Mouse (Mus musculus) hindbrain, embryonic 11.5 days (tissue): ENCODE results near the gene Enoph1. TPM values are rescaled to one million over a fixed set of nuclear protein-coding genes. Genes with fewer than 3 reads are reported as not detected.

ENCODE experiments used
- ATAC-seq: fragments of 200-750 bp; cut with Nextera tagmentation; 2 replicates; pipeline ENCODE4 v1.8.0; 2017; ENCODE audit warnings: mild to moderate bottlenecking, moderate TSS enrichment, moderate library complexity; ENCODE audit not compliant: low FRiP score
- DNase-seq: peaks from one replicate; pipeline ENCODE4 v3.0.0-alpha.2; 2015; ENCODE audit warnings: low spot score
- H3K27ac ChIP-seq: fragments of 300-500 bp; sonication (generic); 2 replicates; pipeline ENCODE4 v1.5.1; 2014; ENCODE audit warnings: mild to moderate bottlenecking, low read depth, low read length
- H3K27me3 ChIP-seq: fragments of 300-500 bp; sonication (generic); 2 replicates; pipeline ENCODE4 v1.6.1; 2014; ENCODE audit warnings: mild to moderate bottlenecking, low read length, moderate library complexity, mixed read lengths; ENCODE audit not compliant: control insufficient read depth, insufficient read depth
- H3K36me3 ChIP-seq: fragments of 300-500 bp; sonication (generic); 2 replicates; pipeline ENCODE4 v1.6.1; 2014; ENCODE audit warnings: mild to moderate bottlenecking, low read length, moderate library complexity, mixed read lengths; ENCODE audit not compliant: control insufficient read depth, insufficient read depth
- H3K4me1 ChIP-seq: fragments of 300-500 bp; sonication (generic); replicated peaks from 2 replicates; pipeline ENCODE4 v1.6.1; 2014; ENCODE audit warnings: low read length, mixed read lengths; ENCODE audit not compliant: control insufficient read depth, insufficient read depth
- H3K4me2 ChIP-seq: fragments of 300-500 bp; sonication (generic); replicated peaks from 2 replicates; pipeline ENCODE4 v1.6.1; 2014; ENCODE audit warnings: mild to moderate bottlenecking, low read depth, low read length
- H3K4me3 ChIP-seq: fragments of 300-500 bp; sonication (generic); 2 replicates; pipeline ENCODE4 v1.5.1; 2014; ENCODE audit warnings: low read depth, low read length
- H3K9ac ChIP-seq: fragments of 300-500 bp; sonication (generic); 2 replicates; pipeline ENCODE4 v1.6.1; 2014; ENCODE audit warnings: low read depth, low read length
- H3K9me3 ChIP-seq: fragments of 300-500 bp; sonication (generic); 2 replicates; pipeline ENCODE4 v1.6.1; 2016; ENCODE audit warnings: low read length; ENCODE audit not compliant: control insufficient read depth
- WGBS: fragments of 180-500 bp; shearing (Covaris S2); extraction: QIAGEN DNeasy Blood & Tissue Kit; methylation state at CpG from one replicate; pipeline ENCODE4 v1.1.7; 2014; 5-methylcytosine and 5-hydroxymethylcytosine counted together
- polyA plus RNA-seq: library from polyadenylated mRNA; unstranded; fragments of >200 nt; fragmentation: Nextera tagmentation; extraction: Ambion mirVana; gene quantifications from 2 replicates; pipeline ENCODE4 v1.2.1, GENCODE M21; 2014

Enoph1 gene
- polyA plus RNA-seq, 1 experiment from 2014 or later: 48.8 TPM

DNA sequence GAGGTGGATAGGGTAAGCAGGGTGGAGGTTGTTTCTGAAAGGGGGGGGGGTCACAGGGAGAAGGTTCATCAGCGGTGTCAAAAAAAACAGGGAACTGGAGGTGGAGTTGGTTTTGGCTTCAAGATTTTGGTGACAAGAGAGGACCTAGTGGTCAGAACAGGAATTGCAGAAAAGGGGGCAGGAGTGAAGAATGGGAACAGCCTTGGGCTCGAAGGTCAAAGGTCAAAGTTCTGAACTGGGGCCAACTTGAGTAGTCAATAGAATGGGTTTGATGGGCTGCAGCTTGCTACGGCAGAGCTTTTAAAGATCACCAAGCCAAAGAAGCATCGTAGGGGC lies 32.8 kb upstream of the Enoph1 start:
- Histone ChIP-seq H3K27ac (no peak overlapping the region), H3K27me3 (no peaks in the 10 kb centered on the region), H3K4me3 (no peak overlapping the region), H3K4me1 (no peaks in the 10 kb centered on the region), H3K4me2 (no peak overlapping the region), H3K9me3 (no peaks in the 10 kb centered on the region), H3K9ac (no peak overlapping the region), H3K36me3 (no peaks in the 10 kb centered on the region)
- 77% methylated on average over 4 of the region's 4 CpGs for WGBS
- DNase-seq (no peak), ATAC-seq (no peak)

DNA sequence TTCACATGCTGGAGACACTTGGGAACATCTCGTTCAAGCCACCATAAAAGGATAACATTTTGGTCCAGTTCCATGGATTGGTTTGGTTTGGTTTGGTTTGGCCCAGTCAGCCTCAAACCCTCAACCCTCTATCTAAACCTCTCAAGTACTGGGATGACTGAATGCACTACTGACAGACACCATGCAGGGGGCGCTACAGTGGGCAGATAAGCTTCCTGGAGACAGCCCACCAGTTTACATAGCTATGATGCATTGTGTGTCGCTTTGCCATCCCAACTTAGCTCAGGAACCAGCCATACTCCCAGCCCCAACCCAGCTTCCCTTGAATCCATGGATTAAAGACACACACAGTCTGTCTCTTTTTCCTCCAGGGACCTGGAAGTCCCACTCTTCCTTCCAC lies 31.3 kb upstream of the Enoph1 start:
- DNase-seq (no peak), ATAC-seq (no peak)
- H3K4me1 ChIP-seq: no peaks in the 10 kb centered on the region
- H3K9ac ChIP-seq: no peak overlapping the region
- no peak overlapping the region for H3K4me3 ChIP-seq
- H3K4me2 ChIP-seq: no peak overlapping the region
- no peak overlapping the region for H3K27ac ChIP-seq
- no peaks in the 10 kb centered on the region for H3K36me3 ChIP-seq
- WGBS: 55% methylated on average over 3 of the region's 3 CpGs
- H3K9me3 ChIP-seq: no peaks in the 10 kb centered on the region
- no peaks in the 10 kb centered on the region for H3K27me3 ChIP-seq

DNA sequence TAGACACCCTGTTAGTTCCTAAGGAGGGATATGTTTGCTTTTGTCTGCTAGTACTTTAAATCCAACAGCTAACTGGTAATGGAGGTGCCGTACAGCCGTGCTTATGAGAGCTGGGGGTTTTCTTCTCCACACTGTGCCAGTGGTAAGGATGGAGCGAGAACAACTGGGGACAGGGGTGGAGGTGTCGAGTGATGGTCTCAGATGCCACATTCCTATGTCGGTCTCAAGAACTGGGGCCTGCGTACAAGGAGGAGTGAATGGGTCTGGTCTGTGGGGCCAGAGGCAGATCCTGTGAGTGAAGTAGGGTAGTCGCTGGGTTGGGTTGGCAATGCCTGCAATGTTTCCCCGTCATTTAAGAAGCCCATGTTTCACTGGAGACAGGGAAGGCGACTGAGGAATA lies 27.2 kb upstream of the Enoph1 start:
- Histone ChIP-seq H3K27me3 (no peaks in the 10 kb centered on the region), H3K4me2 (no peak overlapping the region), H3K9ac (no peak overlapping the region), H3K9me3 (no peaks in the 10 kb centered on the region), H3K4me1 (no peaks in the 10 kb centered on the region), H3K36me3 (no peaks in the 10 kb centered on the region), H3K27ac (no peak overlapping the region), H3K4me3 (no peak overlapping the region)
- ATAC-seq (no peak), DNase-seq (no peak)
- WGBS: 86% methylated on average over 9 of the region's 9 CpGs

DNA sequence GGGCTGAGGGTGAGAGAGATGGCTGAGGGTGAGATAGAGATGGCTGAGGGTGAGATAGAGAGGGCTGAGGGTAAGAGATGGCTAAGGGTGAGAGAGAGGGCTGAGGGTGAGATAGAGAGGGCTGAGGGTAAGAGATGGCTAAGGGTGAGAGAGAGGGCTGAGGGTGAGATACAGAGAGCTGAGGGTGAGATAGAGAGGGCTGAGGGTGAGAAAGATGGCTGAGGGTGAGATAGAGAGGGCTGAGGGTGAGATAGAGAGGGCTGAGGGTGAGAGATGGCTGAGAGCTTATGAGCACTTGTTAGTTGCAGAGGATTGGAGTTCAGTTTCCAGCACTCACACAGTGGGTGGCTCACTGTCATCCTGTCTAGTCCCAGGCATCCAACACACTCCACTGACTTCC lies 19.7 kb upstream of the Enoph1 start:
- H3K9ac ChIP-seq: no peak overlapping the region
- no peak overlapping the region for H3K4me3 ChIP-seq
- no peaks in the 10 kb centered on the region for H3K4me1 ChIP-seq
- DNase-seq (no peak), ATAC-seq (no peak)
- no peaks in the 10 kb centered on the region for H3K9me3 ChIP-seq
- H3K27me3 ChIP-seq: no peaks in the 10 kb centered on the region
- no peaks in the 10 kb centered on the region for H3K36me3 ChIP-seq
- no peak overlapping the region for H3K4me2 ChIP-seq
- no peak overlapping the region for H3K27ac ChIP-seq

DNA sequence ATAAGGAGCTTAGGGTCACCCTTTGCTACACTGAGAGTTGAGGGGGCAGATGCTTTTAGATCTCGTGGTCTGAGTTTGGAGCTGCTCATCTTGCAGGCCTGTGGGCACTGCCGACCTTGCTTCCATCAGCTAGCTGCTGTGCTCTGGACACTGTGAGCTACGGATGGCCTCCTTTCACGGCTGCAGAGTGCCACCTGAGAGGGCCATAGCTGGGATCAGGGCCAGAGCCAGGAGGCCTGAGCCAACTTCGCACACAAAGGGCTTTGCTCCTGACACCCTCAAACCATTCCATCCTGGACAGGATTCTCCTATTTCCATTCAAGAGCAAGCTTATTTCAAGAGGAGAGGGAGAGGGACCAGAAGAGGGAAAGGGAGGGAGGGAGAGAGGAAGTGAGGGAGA lies 15.4 kb upstream of the Enoph1 start:
- DNase-seq (no peak), ATAC-seq (no peak)
- WGBS: 80% methylated on average over 5 of the region's 5 CpGs

DNA sequence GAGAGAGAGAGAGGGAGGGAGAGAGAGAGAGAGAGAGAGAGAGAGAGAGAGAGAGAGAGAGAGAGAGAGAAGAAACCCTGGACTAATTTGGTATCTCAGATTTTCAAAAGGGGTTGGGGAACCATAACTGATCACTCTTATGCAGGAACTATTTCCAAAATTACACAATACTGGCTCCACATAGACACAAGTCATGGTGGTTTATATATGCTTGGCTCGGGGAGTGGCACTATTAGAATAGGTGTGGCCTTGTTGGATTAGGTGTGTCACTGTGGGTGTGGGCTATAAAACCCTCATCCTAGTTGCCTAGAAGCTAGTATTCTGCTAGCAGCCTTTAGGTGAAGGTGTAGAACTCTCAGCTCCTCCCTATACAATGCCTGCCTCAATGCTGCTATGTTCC lies 14.9 kb upstream of the Enoph1 start:
- no peak overlapping the region for H3K4me2 ChIP-seq
- no peaks in the 10 kb centered on the region for H3K36me3 ChIP-seq
- H3K4me3 ChIP-seq: no peak overlapping the region
- H3K4me1 ChIP-seq: no peaks in the 10 kb centered on the region
- no peak overlapping the region for H3K27ac ChIP-seq
- no peaks in the 10 kb centered on the region for H3K9me3 ChIP-seq
- 78% methylated on average over 1 of the region's 1 CpGs for WGBS
- ATAC-seq: no peak
- H3K27me3 ChIP-seq: no peaks in the 10 kb centered on the region
- H3K9ac ChIP-seq: no peak overlapping the region
- DNase-seq: no peak

More for the DNA sequence above, 15.4 kb upstream of the Enoph1 start:
- Histone ChIP-seq H3K36me3 (no peaks in the 10 kb centered on the region), H3K4me1 (no peaks in the 10 kb centered on the region), H3K27me3 (no peaks in the 10 kb centered on the region), H3K27ac (no peak overlapping the region), H3K4me3 (no peak overlapping the region), H3K4me2 (no peak overlapping the region), H3K9ac (no peak overlapping the region), H3K9me3 (no peaks in the 10 kb centered on the region)

DNA sequence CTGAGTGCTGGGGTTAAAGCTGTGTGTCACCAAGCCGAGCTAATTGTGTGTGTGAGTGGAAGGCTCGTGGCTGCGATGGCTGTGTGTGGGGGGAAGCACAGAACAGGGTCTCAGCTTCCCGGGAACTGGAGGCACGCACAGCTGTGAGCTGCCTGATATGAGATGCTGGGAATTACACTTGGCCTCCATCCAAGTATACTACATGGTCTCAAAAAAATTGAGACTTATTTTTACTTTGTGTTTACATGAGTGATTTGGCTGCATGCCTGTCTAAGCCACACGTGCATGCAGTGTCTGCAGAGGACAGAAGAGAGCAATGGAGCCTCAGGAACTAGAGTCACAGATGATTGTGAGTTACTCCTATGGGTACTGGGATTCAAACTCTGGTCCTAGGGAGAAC lies 9.7 kb upstream of the Enoph1 start:
- H3K4me1 ChIP-seq: 0 out of 2 replicates have a peak, but pooled peaks cover 2% of the 10 kb centered on the region
- no peaks in the 10 kb centered on the region for H3K27me3 ChIP-seq
- H3K9me3 ChIP-seq: no peaks in the 10 kb centered on the region
- no peak for DNase-seq
- no peak overlapping the region for H3K4me2 ChIP-seq
- no peak overlapping the region for H3K4me3 ChIP-seq
- H3K9ac ChIP-seq: no peak overlapping the region
- H3K36me3 ChIP-seq: 0 out of 2 replicates have a peak, but pooled peaks cover 8% of the 10 kb centered on the region
- peak; percentile 59 for ATAC-seq
- WGBS: 66% methylated on average over 6 of the region's 6 CpGs
- H3K27ac ChIP-seq: no peak overlapping the region

DNA sequence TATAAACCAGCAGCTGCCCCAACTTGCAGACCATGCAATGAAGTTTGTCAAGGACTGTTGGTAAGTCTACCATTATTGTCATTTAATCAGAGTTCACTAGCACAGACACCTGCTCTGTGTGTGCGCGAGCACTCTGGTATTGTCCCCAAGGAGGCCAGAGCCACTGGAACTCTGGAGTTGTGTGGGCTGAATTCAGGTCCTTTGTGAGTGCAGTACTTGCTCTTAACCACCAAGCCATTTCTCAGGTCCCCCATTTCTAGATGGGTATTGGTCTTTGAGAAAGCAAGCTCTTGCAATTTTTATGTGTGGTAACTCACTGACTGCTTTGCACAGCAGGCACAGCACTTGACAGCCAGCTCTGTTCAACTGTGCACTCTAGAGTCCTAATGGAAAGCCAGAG lies 7.7 kb upstream of the Enoph1 start:
- ATAC-seq (peak; percentile 28; the same call in 1 of the 2 replicates), DNase-seq (peak; percentile 35)
- H3K9ac ChIP-seq: no peak overlapping the region
- no peak overlapping the region for H3K4me2 ChIP-seq
- H3K4me1 ChIP-seq: peaks cover 2% of the 10 kb centered on the region; the same call in 1 of the 2 replicates
- no peak overlapping the region for H3K4me3 ChIP-seq
- H3K27me3 ChIP-seq: no peaks in the 10 kb centered on the region
- peaks cover 13% of the 10 kb centered on the region; the same call in 1 of the 2 replicates for H3K36me3 ChIP-seq
- 84% methylated on average over 2 of the region's 2 CpGs for WGBS
- no peak overlapping the region for H3K27ac ChIP-seq
- no peaks in the 10 kb centered on the region for H3K9me3 ChIP-seq

DNA sequence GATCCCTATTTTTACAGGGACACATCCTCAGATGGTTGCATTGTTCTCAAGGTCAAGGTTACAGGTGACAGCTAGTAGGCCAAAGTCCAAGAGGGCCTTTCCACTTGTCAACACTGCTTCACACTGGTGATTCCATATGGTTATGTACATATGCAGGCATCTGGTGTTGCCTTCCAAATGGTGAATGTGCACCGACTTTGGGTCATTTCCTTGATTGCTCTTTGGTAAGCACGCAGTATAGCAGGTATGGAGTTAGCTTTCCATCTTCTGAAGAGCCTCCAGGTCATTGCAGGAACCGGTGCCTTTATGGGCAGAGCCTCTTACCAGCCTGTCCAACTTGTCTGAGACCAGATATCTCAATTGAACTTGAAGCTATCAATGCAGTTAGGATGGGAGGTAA lies 7.1 kb upstream of the Enoph1 start:
- ATAC-seq (no peak), DNase-seq (peak; percentile 30)
- H3K4me3 ChIP-seq: no peak overlapping the region
- peaks cover 13% of the 10 kb centered on the region; the same call in 1 of the 2 replicates for H3K36me3 ChIP-seq
- H3K27ac ChIP-seq: no peak overlapping the region
- WGBS: 73% methylated on average over 3 of the region's 3 CpGs
- H3K9ac ChIP-seq: no peak overlapping the region
- H3K4me1 ChIP-seq: peaks cover 2% of the 10 kb centered on the region; the same call in 1 of the 2 replicates
- no peaks in the 10 kb centered on the region for H3K27me3 ChIP-seq
- H3K9me3 ChIP-seq: no peaks in the 10 kb centered on the region
- no peak overlapping the region for H3K4me2 ChIP-seq
